24 mouse cellular contexts compared by ENCODE assay signal in the genomic region with DNA sequence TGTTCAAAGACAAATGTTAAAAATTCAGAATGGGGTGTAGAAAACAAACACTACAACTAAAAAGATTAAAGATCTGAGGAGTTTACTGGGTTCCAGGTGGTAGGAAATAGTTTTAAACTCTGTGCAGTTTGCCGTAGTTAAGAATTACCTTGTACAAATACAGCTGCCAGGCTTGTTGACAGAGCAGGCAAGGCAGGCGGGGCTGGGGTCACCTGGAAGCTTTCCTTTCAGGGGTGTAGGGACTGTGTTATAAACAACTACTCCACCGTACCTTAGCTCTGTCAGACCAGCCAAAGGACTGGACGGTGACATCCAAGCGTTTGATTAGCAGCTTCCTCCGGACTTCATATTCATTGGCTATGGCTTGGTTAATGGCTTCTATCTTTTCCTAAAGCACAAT. TPM values are rescaled to one million over a fixed set of nuclear protein-coding genes. Genes with fewer than 3 reads are reported as not detected.
DNase-seq lines count a peak whose midpoint lies in the region; ATAC-seq and TF ChIP-seq lines count a peak whose summit lies in the region.
"Had no signal": no experiment of that assay in that cellular context is flagged by ENCODE, and none has a peak within 500 bp of the region (broad histone marks: within the 10 kb centered on the region; RNA-seq: fewer than 3 reads in every experiment).

No protein-coding gene starts in this region.

- intact Hi-C loops in left cerebral cortex, adult 2 months (cut with DNase I): loop anchor here (5.0 to 10.0 kb wide), 6 partner anchors 77 to 864 kb away; no protein-coding TSS in a partner anchor

- peaks cover 41% of the 10 kb centered on the region for H3K36me3 ChIP-seq in lung, embryonic 14.5 days (ENCODE audit: insufficient read depth)
- H3K36me3 ChIP-seq in intestine, embryonic 16.5 days (ENCODE audit: control insufficient read depth, insufficient read depth, low read length): peaks cover 10% of the 10 kb centered on the region
- peaks cover 49% of the 10 kb centered on the region for H3K36me3 ChIP-seq in liver, embryonic 13.5 days
- peaks cover 6% of the 10 kb centered on the region; the same call in 1 of the 2 replicates for H3K36me3 ChIP-seq in stomach, embryonic 15.5 days

- 61% methylated on average over 6 of the region's 6 CpGs for WGBS in lung, embryonic 14.5 days
- whole genome bisulfite sequencing in intestine, embryonic 16.5 days: 54% methylated on average over 6 of the region's 6 CpGs
- 73% methylated on average over 6 of the region's 6 CpGs for WGBS in liver, embryonic 13.5 days (ENCODE audit: insufficient replicate concordance)
- WGBS in stomach, embryonic 15.5 days: 47% methylated on average over 6 of the region's 6 CpGs

- no peaks in the 10 kb centered on the region for H3K4me1 ChIP-seq in lung, embryonic 14.5 days (ENCODE audit: insufficient read depth)
- peaks cover 4% of the 10 kb centered on the region; the same call in 1 of the 2 replicates for H3K4me1 ChIP-seq in intestine, embryonic 16.5 days (ENCODE audit: control insufficient read depth, insufficient read depth, low read length)
- H3K4me1 ChIP-seq in liver, embryonic 13.5 days (replicated peaks): peaks cover 21% of the 10 kb centered on the region
- H3K4me1 ChIP-seq in stomach, embryonic 15.5 days: no peaks in the 10 kb centered on the region
- H3K4me1 ChIP-seq: forebrain, embryonic 15.5 days; limb, embryonic 10.5 days had no signal

- no peak overlapping the region for H3K9ac ChIP-seq in lung, embryonic 14.5 days
- no peak overlapping the region for H3K9ac ChIP-seq in intestine, embryonic 16.5 days (ENCODE audit: low read depth, low read length)
- H3K9ac ChIP-seq in liver, embryonic 13.5 days: no peak overlapping the region
- H3K9ac ChIP-seq in stomach, embryonic 15.5 days: no peak overlapping the region
- H3K9ac ChIP-seq: forebrain, embryonic 15.5 days; heart, embryonic 12.5 days had no signal

- H3K27me3 ChIP-seq in lung, embryonic 14.5 days (ENCODE audit: insufficient read depth, low read length): no peaks in the 10 kb centered on the region
- H3K27me3 ChIP-seq in intestine, embryonic 16.5 days (replicated peaks; ENCODE audit: control insufficient read depth, insufficient read depth, low read length): no peaks in the 10 kb centered on the region
- H3K27me3 ChIP-seq in liver, embryonic 13.5 days: no peaks in the 10 kb centered on the region
- no peaks in the 10 kb centered on the region for H3K27me3 ChIP-seq in stomach, embryonic 15.5 days (replicated peaks)
- H3K27me3 ChIP-seq: forebrain, embryonic 15.5 days; heart, embryonic 12.5 days had no signal

- peak; percentile 78 for ATAC-seq in lung, embryonic 14.5 days (ENCODE audit: insufficient read depth)
- peak; percentile 89 for ATAC-seq in intestine, embryonic 16.5 days
- peak; percentile 57 for ATAC-seq in liver, embryonic 13.5 days (ENCODE audit: low read depth)
- peak; percentile 87 for ATAC-seq in stomach, embryonic 15.5 days (ENCODE audit: insufficient read depth, low FRiP score, low read depth)
- ATAC-seq: CD4-positive, CD25-positive, alpha-beta regulatory T cell, adult 4 months; forebrain, embryonic 15.5 days; hindbrain, postnatal 0 days had no signal

- DNase-seq in lung, embryonic 14.5 days: peak; percentile 39
- DNase-seq in lung, postnatal 14 days: no peak
- no peak for DNase-seq in liver, embryonic 13.5 days
- DNase-seq in cerebellum, adult 18-20 months: no peak
- no peak for DNase-seq in left cerebral cortex, adult 2 months (ENCODE audit: extremely low spot score in 1 of 2, low spot score in 2 of 2)
- no peak for DNase-seq in right cerebral cortex, postnatal 10 days (ENCODE audit: low spot score in 2 of 2)
- DNase-seq: adrenal gland, postnatal 36 days; cerebellum, postnatal 10 days; gastrocnemius, postnatal 10 days; kidney, adult 2 months; layer of hippocampus, adult 9-11 months; midbrain, embryonic 14.5 days; right cerebral cortex, postnatal 25 days; spleen, adult 18-20 months had no signal

- 0 out of 2 replicates have a peak overlapping the region, but pooled peaks have one; percentile 20 for H3K27ac ChIP-seq in lung, embryonic 14.5 days (ENCODE audit: low read depth)
- 0 out of 2 replicates have a peak overlapping the region, but pooled peaks have one; percentile 9 for H3K27ac ChIP-seq in intestine, embryonic 16.5 days (ENCODE audit: low read length)
- H3K27ac ChIP-seq in liver, embryonic 13.5 days: no peak overlapping the region; the same call in 1 of the 2 replicates
- peak overlapping the region; percentile 51 for H3K27ac ChIP-seq in stomach, embryonic 15.5 days
- no peak overlapping the region for H3K27ac ChIP-seq in left cerebral cortex, adult 2 months
- H3K27ac ChIP-seq: embryonic facial prominence, embryonic 10.5 days; forebrain, embryonic 15.5 days; hindbrain, embryonic 10.5 days; hindbrain, postnatal 0 days; kidney, postnatal 0 days; limb, embryonic 10.5 days had no signal

- no peak overlapping the region for H3K4me2 ChIP-seq in lung, embryonic 14.5 days
- H3K4me2 ChIP-seq in intestine, embryonic 16.5 days (ENCODE audit: low read depth, low read length): no peak overlapping the region
- H3K4me2 ChIP-seq in liver, embryonic 13.5 days: no peak overlapping the region
- H3K4me2 ChIP-seq in stomach, embryonic 15.5 days: no peak overlapping the region
- H3K4me2 ChIP-seq: forebrain, embryonic 15.5 days; heart, embryonic 12.5 days had no signal

- no peak overlapping the region for H3K4me3 ChIP-seq in lung, embryonic 14.5 days (ENCODE audit: low read depth, low read length)
- no peak overlapping the region for H3K4me3 ChIP-seq in intestine, embryonic 16.5 days (ENCODE audit: low read length)
- H3K4me3 ChIP-seq in liver, embryonic 13.5 days (replicated peaks): no peak overlapping the region
- H3K4me3 ChIP-seq in stomach, embryonic 15.5 days (replicated peaks): no peak overlapping the region
- H3K4me3 ChIP-seq in left cerebral cortex, adult 2 months: no peak overlapping the region
- H3K4me3 ChIP-seq: embryonic facial prominence, embryonic 10.5 days; forebrain, embryonic 15.5 days; heart, embryonic 12.5 days; hindbrain, embryonic 10.5 days; limb, embryonic 10.5 days had no signal

- no peaks in the 10 kb centered on the region for H3K9me3 ChIP-seq in lung, embryonic 14.5 days (ENCODE audit: low read depth, low read length)
- no peaks in the 10 kb centered on the region for H3K9me3 ChIP-seq in intestine, embryonic 16.5 days (ENCODE audit: control insufficient read depth, low read length)
- H3K9me3 ChIP-seq in liver, embryonic 13.5 days (replicated peaks): no peaks in the 10 kb centered on the region
- H3K9me3 ChIP-seq in stomach, embryonic 15.5 days: no peaks in the 10 kb centered on the region
- H3K9me3 ChIP-seq: embryonic facial prominence, embryonic 10.5 days; forebrain, embryonic 15.5 days; heart, embryonic 12.5 days; hindbrain, embryonic 10.5 days; limb, embryonic 10.5 days had no signal

- TF ChIP-seq CTCF in lung, embryonic 14.5 days (IDR thresholded peaks at IDR 0.05; ENCODE audit: low read depth): no peak
- TF ChIP-seq CTCF in left cerebral cortex, adult 2 months (IDR thresholded peaks at IDR 0.05): no peak

RNA-seq across cellular contexts. Expression of a gene that starts 12.6 kb away (rescaled TPM):
- 7.9 and 9.7 TPM in 2 replicates for polyA plus RNA-seq in lung, embryonic 14.5 days (2014; fragmentation: Nextera tagmentation; extraction: Ambion mirVana)
- 17.6 and 18.8 TPM in 2 replicates for polyA plus RNA-seq in intestine, embryonic 16.5 days (2015; fragmentation: Nextera tagmentation; extraction: Ambion mirVana)
- 20.2 and 24.7 TPM in 2 replicates for polyA plus RNA-seq in liver, embryonic 13.5 days (2015; fragmentation: Nextera tagmentation; extraction: Ambion mirVana)
- polyA plus RNA-seq in stomach, embryonic 15.5 days (2015; fragmentation: Nextera tagmentation; extraction: Ambion mirVana): 26.6 and 28.7 TPM in 2 replicates
- total RNA-seq in left cerebral cortex, adult 2 months (2021): 10 to 100 TPM; 44.8 to 50.0 TPM

Comparison
In these comparisons a context has a peak if more than half of its experiments do, and no peak if none do; other contexts are left out.
1. H3K27ac ChIP-seq: peak in lung, embryonic 14.5 days (single experiment), intestine, embryonic 16.5 days (single experiment) and stomach, embryonic 15.5 days (single experiment); none in liver, embryonic 13.5 days (single experiment) and left cerebral cortex, adult 2 months (single experiment).
2. Peak in every context shown above with its lines, with median percentiles within 50 percentile points of each other: ATAC-seq.